In genomic region chr5:33018189-33018560, GRCm38 (mm10) we compare ENCODE assay signal across 8 mouse cellular contexts. TPM values are rescaled to one million over a fixed set of nuclear protein-coding genes. Genes with fewer than 3 reads are reported as not detected.
DNase-seq lines count a peak whose midpoint lies in the region; ATAC-seq and TF ChIP-seq lines count a peak whose summit lies in the region.

No protein-coding gene starts in this region.

- H3K4me2 ChIP-seq in liver, embryonic 15.5 days, result peak overlapping the region; percentile 82

- no peak for TF ChIP-seq CTCF in cerebellum, adult 2 months (IDR thresholded peaks at IDR 0.05; ENCODE audit: borderline replicate concordance, insufficient read depth, low read depth, low read length)
- no peak; the same call in 1 of the 2 replicates for TF ChIP-seq CTCF in thymus, adult 2 months (IDR thresholded peaks at IDR 0.05; ENCODE audit: borderline replicate concordance, control insufficient read depth, extremely low read depth, insufficient read depth, low read length, poor library complexity)

- no peak for DNase-seq in cerebellum, adult 2 months
- DNase-seq in cerebellum, postnatal 4 days (ENCODE audit: low spot score in 2 of 2), result no peak
- no peak for DNase-seq in thymus, adult 2 months
- no peak for DNase-seq in thymus, adult 18-20 months
- no peak for DNase-seq in T-cell, adult 2 months (ENCODE audit: low spot score)
- no peak for DNase-seq in layer of hippocampus, postnatal 36 days
- no peak for DNase-seq in kidney, postnatal 25 days

- peak; percentile 27 for ATAC-seq in liver, embryonic 15.5 days (ENCODE audit: insufficient read depth)

- WGBS in cerebellum, adult 2 months, result 2% methylated on average over 15 of the region's 15 CpGs
- 6% methylated on average over 15 of the region's 15 CpGs for WGBS in thymus, adult 2 months
- WGBS in liver, embryonic 15.5 days (ENCODE audit: insufficient replicate concordance), result 3% methylated on average over 15 of the region's 15 CpGs

- peak overlapping the region; percentile 99 for H3K27ac ChIP-seq in cerebellum, adult 2 months (ENCODE audit: insufficient read depth, low read length)
- H3K27ac ChIP-seq in thymus, adult 2 months (ENCODE audit: control insufficient read depth, insufficient read depth, low read length), result peak overlapping the region; percentile 68
- H3K27ac ChIP-seq in liver, embryonic 15.5 days (replicated peaks), result peak overlapping the region; percentile 100

- no peak for TF ChIP-seq POLR2A in cerebellum, adult 2 months (IDR thresholded peaks at IDR 0.05; ENCODE audit: borderline replicate concordance, insufficient read depth, low read length)
- no peak for TF ChIP-seq POLR2A in thymus, adult 2 months (IDR thresholded peaks at IDR 0.05; ENCODE audit: control insufficient read depth, extremely low read depth, insufficient read depth, low read length, poor library complexity)

- H3K4me3 ChIP-seq in cerebellum, adult 2 months (replicated peaks; ENCODE audit: insufficient read depth, low read depth, low read length), result peak overlapping the region; percentile 70
- H3K4me3 ChIP-seq in thymus, adult 2 months (ENCODE audit: control insufficient read depth, insufficient read depth, low read length), result peak overlapping the region; percentile 53
- H3K4me3 ChIP-seq in liver, embryonic 15.5 days (replicated peaks), result peak overlapping the region; percentile 81

- no peaks in the 10 kb centered on the region for H3K27me3 ChIP-seq in cerebellum, adult 2 months (ENCODE audit: control insufficient read depth, insufficient read depth, low read length)
- no peaks in the 10 kb centered on the region for H3K27me3 ChIP-seq in thymus, adult 2 months (ENCODE audit: control insufficient read depth, insufficient read depth, low read length)
- 0 out of 2 replicates have a peak, but pooled peaks cover 4% of the 10 kb centered on the region for H3K27me3 ChIP-seq in liver, embryonic 15.5 days

- H3K36me3 ChIP-seq in thymus, adult 2 months (ENCODE audit: control insufficient read depth, insufficient read depth, low read length), result peaks cover 3% of the 10 kb centered on the region; the same call in 1 of the 2 replicates
- H3K36me3 ChIP-seq in liver, embryonic 15.5 days (replicated peaks), result peaks cover 21% of the 10 kb centered on the region

- H3K9ac ChIP-seq in liver, embryonic 15.5 days, result peak overlapping the region; percentile 95

- H3K9me3 ChIP-seq in liver, embryonic 15.5 days (replicated peaks), result no peaks in the 10 kb centered on the region

- peaks cover 7% of the 10 kb centered on the region; the same call in 1 of the 2 replicates for H3K4me1 ChIP-seq in cerebellum, adult 2 months (ENCODE audit: control insufficient read depth, insufficient read depth, low read length)
- H3K4me1 ChIP-seq in thymus, adult 2 months (replicated peaks; ENCODE audit: control insufficient read depth, insufficient read depth, low read length), result peaks cover 5% of the 10 kb centered on the region
- peaks cover 59% of the 10 kb centered on the region for H3K4me1 ChIP-seq in liver, embryonic 15.5 days (replicated peaks)

RNA-seq across cellular contexts. Expression of gene Ywhah, which starts 0.4 kb away (rescaled TPM):
- 1,631 and 1,702 TPM in 2 replicates for polyA plus RNA-seq in cerebellum, adult 2 months (2012; rRNA removed)
- polyA plus RNA-seq in thymus, adult 2 months (2012; rRNA removed), result 171 and 214 TPM in 2 replicates
- polyA plus RNA-seq in liver, embryonic 15.5 days (2015; fragmentation: Nextera tagmentation; extraction: Ambion mirVana), result 195 and 201 TPM in 2 replicates
- 1,000 to 10,000 TPM; 1,183 to 1,342 TPM for total RNA-seq in layer of hippocampus, postnatal 36 days (2021)
